Mouse (Mus musculus): Measurements from ENCODE around the gene Polr3c. TPM values are rescaled to one million over a fixed set of nuclear protein-coding genes. Genes with fewer than 3 reads are reported as not detected.

The Polr3c gene
- polyA plus RNA-seq, 1 experiment from 2014 or later: 43.7 TPM

DNA sequence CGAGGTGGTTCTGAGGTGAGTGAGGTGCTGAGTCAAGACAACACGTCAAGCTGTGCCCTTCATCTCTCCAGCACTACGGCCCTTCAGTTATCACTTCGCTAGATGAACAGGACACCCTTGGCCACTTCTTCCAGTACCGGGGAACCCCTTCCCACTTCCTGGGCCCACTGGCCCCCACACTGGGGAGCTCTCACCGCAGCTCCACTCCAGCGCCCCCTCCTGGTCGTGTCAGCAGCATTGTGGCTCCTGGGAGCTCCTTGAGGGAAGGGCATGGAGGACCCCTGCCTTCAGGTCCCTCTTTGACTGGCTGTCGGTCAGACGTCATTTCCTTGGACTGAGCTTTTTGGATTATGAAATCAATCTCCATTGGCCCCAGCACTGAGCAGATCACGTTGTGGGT is 22.6 kb downstream of the Polr3c start:
- Histone ChIP-seq H3K9me3 (ENCODE audit: control insufficient read depth, low read length) (no peaks in the 10 kb centered on the region), H3K4me3 (ENCODE audit: low read depth, low read length) (no peak overlapping the region), H3K9ac (ENCODE audit: low read length) (no peak overlapping the region), H3K36me3 (ENCODE audit: control insufficient read depth, insufficient read depth, low read length) (peaks cover 4% of the 10 kb centered on the region), H3K4me1 (ENCODE audit: control insufficient read depth, insufficient read depth, low read length) (0 out of 2 replicates have a peak, but pooled peaks cover 4% of the 10 kb centered on the region), H3K27ac (ENCODE audit: low read depth, low read length) (no peak overlapping the region), H3K4me2 (ENCODE audit: low read depth) (no peak overlapping the region), H3K27me3 (ENCODE audit: control insufficient read depth, insufficient read depth, low read length) (no peaks in the 10 kb centered on the region)
- ATAC-seq (ENCODE audit: insufficient read depth, low FRiP score, low TSS enrichment) (no peak), DNase-seq (ENCODE audit: low spot score) (no peak)
- WGBS: 67% methylated on average over 11 of the region's 11 CpGs

DNA sequence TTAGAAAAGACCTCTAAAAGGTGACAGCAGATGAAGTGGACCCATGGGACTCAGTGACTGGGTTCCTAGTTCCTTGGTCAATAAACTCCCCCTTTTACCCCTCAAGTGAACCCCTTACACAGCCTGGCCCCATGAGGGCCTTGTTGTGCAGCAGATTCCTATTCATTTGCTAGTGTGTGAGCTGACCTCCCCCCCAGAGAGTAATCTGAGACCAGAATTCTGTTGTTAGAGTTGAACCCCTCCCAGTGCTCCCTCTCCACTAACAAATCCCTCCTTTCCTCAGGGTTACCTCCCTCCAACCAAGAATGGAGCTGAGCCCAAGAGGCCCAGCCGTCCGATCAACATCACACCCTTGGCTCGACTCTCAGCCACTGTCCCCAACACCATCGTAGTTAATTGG is 26.4 kb downstream of the Polr3c start:
- no peak for DNase-seq (ENCODE audit: low spot score)
- Histone ChIP-seq H3K27ac (ENCODE audit: low read depth, low read length) (no peak overlapping the region), H3K27me3 (ENCODE audit: control insufficient read depth, insufficient read depth, low read length) (no peaks in the 10 kb centered on the region), H3K4me3 (ENCODE audit: low read depth, low read length) (no peak overlapping the region), H3K9ac (ENCODE audit: low read length) (no peak overlapping the region), H3K4me1 (ENCODE audit: control insufficient read depth, insufficient read depth, low read length) (peaks cover 5% of the 10 kb centered on the region; the same call in 1 of the 2 replicates), H3K36me3 (ENCODE audit: control insufficient read depth, insufficient read depth, low read length) (peaks cover 4% of the 10 kb centered on the region), H3K4me2 (ENCODE audit: low read depth) (no peak overlapping the region), H3K9me3 (ENCODE audit: control insufficient read depth, low read length) (no peaks in the 10 kb centered on the region)
- no peak for ATAC-seq (ENCODE audit: insufficient read depth, low FRiP score, low TSS enrichment)
- WGBS: 85% methylated on average over 4 of the region's 4 CpGs

DNA sequence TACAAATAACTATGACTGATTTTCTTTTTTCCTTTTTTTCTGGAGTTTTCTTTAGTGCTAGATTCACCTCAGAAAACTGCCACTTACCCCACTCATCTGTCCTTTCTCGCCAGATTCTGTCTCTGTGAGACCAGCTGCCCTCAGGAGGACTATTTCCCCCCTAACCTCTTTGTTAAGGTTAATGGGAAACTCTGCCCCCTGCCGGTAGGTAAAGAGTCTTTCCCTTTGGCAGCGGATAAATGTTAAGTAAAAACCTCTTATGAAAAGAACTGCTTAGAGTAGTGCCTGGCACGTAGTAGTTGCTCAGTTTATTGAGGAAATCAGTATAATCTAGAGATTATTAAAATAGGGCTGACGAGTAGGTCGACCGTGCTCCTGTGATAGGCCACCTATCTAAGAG is 27.1 kb downstream of the Polr3c start:
- no peak for DNase-seq (ENCODE audit: low spot score)
- H3K9me3 ChIP-seq (ENCODE audit: control insufficient read depth, low read length): no peaks in the 10 kb centered on the region
- WGBS: 60% methylated on average over 7 of the region's 7 CpGs
- no peak overlapping the region for H3K9ac ChIP-seq (ENCODE audit: low read length)
- peaks cover 9% of the 10 kb centered on the region; the same call in 1 of the 2 replicates for H3K4me1 ChIP-seq (ENCODE audit: control insufficient read depth, insufficient read depth, low read length)
- H3K36me3 ChIP-seq (ENCODE audit: control insufficient read depth, insufficient read depth, low read length): peaks cover 4% of the 10 kb centered on the region
- H3K27me3 ChIP-seq (ENCODE audit: control insufficient read depth, insufficient read depth, low read length): no peaks in the 10 kb centered on the region
- ATAC-seq (ENCODE audit: insufficient read depth, low FRiP score, low TSS enrichment): no peak
- no peak overlapping the region for H3K4me2 ChIP-seq (ENCODE audit: low read depth)
- no peak overlapping the region for H3K27ac ChIP-seq (ENCODE audit: low read depth, low read length)
- H3K4me3 ChIP-seq (ENCODE audit: low read depth, low read length): no peak overlapping the region

DNA sequence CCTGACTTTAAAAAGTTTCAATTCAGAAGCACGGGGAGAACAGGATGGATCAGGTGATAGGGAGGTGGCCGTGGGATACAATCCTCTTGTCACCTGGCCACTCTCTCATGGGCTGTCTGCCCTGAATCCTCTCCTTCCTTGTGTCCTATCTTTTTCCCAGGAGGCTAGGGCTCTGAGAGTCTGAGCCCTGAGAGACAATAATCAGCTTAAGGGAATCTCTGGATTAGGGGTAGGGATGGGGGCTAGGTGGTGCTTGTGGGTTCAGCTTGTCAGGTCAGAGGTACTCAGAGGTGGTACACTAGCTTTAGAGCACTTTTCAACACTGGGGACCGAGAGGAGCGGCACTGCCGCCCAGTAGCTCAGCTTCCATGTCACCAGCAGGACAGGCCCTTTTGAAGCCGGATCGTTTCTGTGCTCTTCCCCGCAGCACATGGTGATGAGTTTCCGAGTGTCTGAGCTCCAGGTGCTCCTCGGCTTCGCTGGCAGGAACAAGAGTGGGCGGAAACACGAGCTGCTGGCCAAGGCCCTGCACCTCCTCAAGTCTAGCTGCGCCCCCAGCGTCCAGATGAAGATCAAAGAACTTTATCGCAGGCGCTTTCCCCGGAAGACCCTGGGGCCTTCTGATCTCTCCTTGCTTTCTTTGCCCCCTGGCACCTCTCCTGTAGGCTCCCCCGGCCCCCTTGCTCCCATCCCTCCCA is 28.3 kb downstream of the Polr3c start:
- Histone ChIP-seq H3K36me3 (ENCODE audit: control insufficient read depth, insufficient read depth, low read length) (peaks cover 4% of the 10 kb centered on the region), H3K4me1 (ENCODE audit: control insufficient read depth, insufficient read depth, low read length) (peaks cover 9% of the 10 kb centered on the region; the same call in 1 of the 2 replicates), H3K9me3 (ENCODE audit: control insufficient read depth, low read length) (no peaks in the 10 kb centered on the region), H3K27ac (ENCODE audit: low read depth, low read length) (no peak overlapping the region), H3K9ac (ENCODE audit: low read length) (no peak overlapping the region), H3K4me3 (ENCODE audit: low read depth, low read length) (no peak overlapping the region), H3K4me2 (ENCODE audit: low read depth) (no peak overlapping the region), H3K27me3 (ENCODE audit: control insufficient read depth, insufficient read depth, low read length) (no peaks in the 10 kb centered on the region)
- WGBS: 40% methylated on average over 19 of the region's 19 CpGs
- ATAC-seq (ENCODE audit: insufficient read depth, low FRiP score, low TSS enrichment): no peak
- no peak for DNase-seq (ENCODE audit: low spot score)

DNA sequence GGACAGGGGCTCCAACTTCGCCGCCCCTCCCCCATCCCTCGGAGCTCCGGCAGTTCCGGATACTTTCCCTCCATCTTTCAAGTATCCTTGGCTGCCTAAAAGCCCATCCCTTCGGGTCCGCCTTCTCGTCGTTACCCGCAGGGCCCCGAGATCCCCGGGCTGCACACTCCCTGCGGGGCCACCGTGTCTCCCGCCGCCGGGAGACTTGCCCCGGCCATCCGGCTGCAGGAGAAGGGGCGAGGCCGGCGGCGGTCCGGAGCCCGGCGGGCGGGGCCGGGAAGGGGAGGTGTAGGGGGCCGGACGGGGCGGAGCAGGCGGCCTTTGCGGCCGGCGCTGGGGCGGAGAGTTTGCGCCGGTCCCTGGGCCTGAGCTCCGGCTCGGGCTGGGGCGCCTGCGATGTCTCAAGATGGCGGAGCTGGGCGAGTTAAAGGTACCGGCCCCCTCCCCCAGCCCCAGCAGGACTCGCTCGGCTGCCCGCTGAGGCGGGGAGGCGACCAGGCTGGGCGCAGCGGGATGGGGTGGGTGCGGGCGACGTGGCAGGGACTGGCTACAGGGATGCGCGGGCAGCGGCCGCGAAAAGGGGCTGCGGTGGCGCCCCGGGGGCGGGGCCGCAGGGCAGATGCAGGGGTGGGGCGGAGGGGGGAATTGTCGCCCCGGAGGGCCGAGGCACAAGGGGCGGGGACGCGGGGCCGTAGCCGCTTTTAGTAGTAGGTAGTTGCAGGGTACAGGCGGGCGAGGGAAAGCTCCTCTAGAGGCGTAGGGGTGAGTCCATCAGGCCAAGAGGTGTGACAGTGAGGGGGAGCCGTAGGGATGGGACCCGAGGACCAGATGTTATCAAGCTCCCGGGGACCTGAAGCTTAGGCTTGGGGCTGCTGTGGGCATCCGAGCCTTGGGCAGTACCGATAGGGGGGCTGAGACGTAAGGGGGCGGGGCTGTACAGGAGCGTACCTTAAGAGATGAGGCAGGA is 30.4 kb downstream of the Polr3c start:
- Histone ChIP-seq H3K27me3 (ENCODE audit: control insufficient read depth, insufficient read depth, low read length) (no peaks in the 10 kb centered on the region), H3K27ac (ENCODE audit: low read depth, low read length) (peak overlapping the region; percentile 90), H3K36me3 (ENCODE audit: control insufficient read depth, insufficient read depth, low read length) (peaks cover under 1% of the 10 kb centered on the region; the same call in 1 of the 2 replicates), H3K4me1 (ENCODE audit: control insufficient read depth, insufficient read depth, low read length) (peaks cover 9% of the 10 kb centered on the region; the same call in 1 of the 2 replicates), H3K4me2 (ENCODE audit: low read depth) (peak overlapping the region; percentile 81), H3K9me3 (ENCODE audit: control insufficient read depth, low read length) (no peaks in the 10 kb centered on the region), H3K9ac (ENCODE audit: low read length) (peak overlapping the region; percentile 79), H3K4me3 (ENCODE audit: low read depth, low read length) (peak overlapping the region; percentile 85)
- under 1% methylated on average over 79 of the region's 85 CpGs for WGBS
- ATAC-seq (ENCODE audit: insufficient read depth, low FRiP score, low TSS enrichment) (peak; percentile 94), DNase-seq (ENCODE audit: low spot score) (peak; percentile 94)

DNA sequence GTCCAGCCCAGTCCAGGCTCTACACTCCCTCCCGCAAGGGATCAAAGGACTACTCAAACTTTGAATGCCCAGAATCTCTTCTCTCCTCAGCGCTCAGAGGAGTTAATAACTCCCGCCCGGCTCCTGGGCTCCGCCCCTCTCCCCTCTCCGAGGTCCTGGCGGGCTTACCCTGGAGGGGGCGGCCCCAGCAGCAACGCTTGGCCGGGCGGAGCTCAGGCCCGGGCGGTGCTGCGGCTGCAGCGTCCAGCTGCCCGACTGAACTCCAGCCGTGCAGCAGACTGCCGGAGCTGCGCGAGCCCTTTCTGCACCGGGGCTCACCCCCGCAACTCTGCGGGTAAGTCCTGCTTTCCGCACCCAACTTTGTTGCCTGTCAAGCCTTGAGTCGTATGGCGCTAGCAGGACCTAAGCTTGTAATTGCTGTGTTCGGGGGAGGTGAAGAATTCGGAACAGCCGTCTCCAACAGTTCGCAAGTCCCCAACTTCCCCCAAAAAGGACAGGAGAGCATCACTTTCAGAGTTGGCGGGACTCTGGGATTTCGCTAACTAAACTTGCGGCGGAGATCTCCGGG is 31.1 kb downstream of the Polr3c start, which contains the start of gene Pias3:
Gene Pias3, plus strand, starts transcription at position 187 of the 568 bp plus-strand sequence.
- ATAC-seq (ENCODE audit: insufficient read depth, low FRiP score, low TSS enrichment) (peak; percentile 56), DNase-seq (ENCODE audit: low spot score) (peak; percentile 87)
- peak within 1 kb of the TSS; percentile 79 for H3K9ac ChIP-seq (ENCODE audit: low read length)
- no peaks in the 10 kb centered on the region; the same call in 1 of the 2 replicates for H3K36me3 ChIP-seq (ENCODE audit: control insufficient read depth, insufficient read depth, low read length)
- peak within 1 kb of the TSS; percentile 90 for H3K27ac ChIP-seq (ENCODE audit: low read depth, low read length)
- H3K9me3 ChIP-seq (ENCODE audit: control insufficient read depth, low read length): no peaks in the 10 kb centered on the region
- H3K4me1 ChIP-seq (ENCODE audit: control insufficient read depth, insufficient read depth, low read length): peaks cover 9% of the 10 kb centered on the region; the same call in 1 of the 2 replicates
- H3K27me3 ChIP-seq (ENCODE audit: control insufficient read depth, insufficient read depth, low read length): no peaks in the 10 kb centered on the region
- H3K4me3 ChIP-seq (ENCODE audit: low read depth, low read length): peak within 1 kb of the TSS; percentile 85
- under 1% methylated on average over 35 of the region's 35 CpGs for WGBS
- H3K4me2 ChIP-seq (ENCODE audit: low read depth): peak within 1 kb of the TSS; percentile 81

DNA sequence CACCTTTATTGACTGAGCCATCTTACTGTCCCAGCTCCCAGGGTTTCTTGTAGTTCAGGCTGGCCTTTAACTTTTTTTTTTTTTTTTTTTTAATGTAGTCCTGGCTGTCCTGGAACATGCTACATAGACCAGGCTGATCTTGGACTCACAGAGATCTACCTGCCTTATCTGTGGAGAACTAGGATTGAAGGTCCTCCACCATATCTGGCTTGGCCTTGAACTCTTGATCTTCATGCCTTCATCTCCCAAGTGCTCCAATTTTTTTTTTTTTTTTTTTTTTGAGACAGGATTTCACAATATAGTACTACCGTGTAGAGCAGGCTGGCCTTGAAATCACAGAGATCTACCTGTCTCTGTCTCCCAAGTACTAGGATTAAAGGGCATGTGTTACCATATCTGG is 33.8 kb downstream of the Polr3c start:
- Histone ChIP-seq H3K27me3 (ENCODE audit: control insufficient read depth, insufficient read depth, low read length) (no peaks in the 10 kb centered on the region), H3K27ac (ENCODE audit: low read depth, low read length) (no peak overlapping the region), H3K9me3 (ENCODE audit: control insufficient read depth, low read length) (no peaks in the 10 kb centered on the region), H3K4me2 (ENCODE audit: low read depth) (no peak overlapping the region), H3K4me3 (ENCODE audit: low read depth, low read length) (no peak overlapping the region), H3K4me1 (ENCODE audit: control insufficient read depth, insufficient read depth, low read length) (peaks cover 9% of the 10 kb centered on the region; the same call in 1 of the 2 replicates), H3K9ac (ENCODE audit: low read length) (no peak overlapping the region), H3K36me3 (ENCODE audit: control insufficient read depth, insufficient read depth, low read length) (no peaks in the 10 kb centered on the region)
- 93% methylated on average over 1 of the region's 1 CpGs for WGBS
- no peak for ATAC-seq (ENCODE audit: insufficient read depth, low FRiP score, low TSS enrichment)
- no peak for DNase-seq (ENCODE audit: low spot score)

DNA sequence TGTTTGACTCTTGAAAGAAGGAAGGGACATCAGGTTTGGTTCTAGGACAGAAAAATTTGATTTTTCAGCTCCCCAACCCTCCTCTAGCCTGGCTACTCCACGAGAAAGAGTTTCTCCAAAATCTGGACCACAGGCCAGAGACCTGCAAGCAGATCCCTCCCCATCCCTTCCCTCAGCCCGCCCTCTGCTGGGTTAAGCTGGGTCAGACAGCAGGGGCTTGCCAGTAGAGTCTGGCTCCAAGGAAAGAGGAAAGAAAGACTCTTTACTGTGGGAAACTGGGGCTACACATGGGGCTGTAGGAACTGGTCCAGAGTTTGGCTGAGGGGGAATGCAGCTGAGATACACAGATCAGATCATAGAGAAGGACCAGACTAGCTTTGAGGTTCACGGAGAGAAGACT is 34.9 kb downstream of the Polr3c start:
- Histone ChIP-seq H3K4me2 (ENCODE audit: low read depth) (no peak overlapping the region), H3K9ac (ENCODE audit: low read length) (no peak overlapping the region), H3K9me3 (ENCODE audit: control insufficient read depth, low read length) (no peaks in the 10 kb centered on the region), H3K4me1 (ENCODE audit: control insufficient read depth, insufficient read depth, low read length) (peaks cover 6% of the 10 kb centered on the region; the same call in 1 of the 2 replicates), H3K4me3 (ENCODE audit: low read depth, low read length) (no peak overlapping the region), H3K36me3 (ENCODE audit: control insufficient read depth, insufficient read depth, low read length) (no peaks in the 10 kb centered on the region), H3K27me3 (ENCODE audit: control insufficient read depth, insufficient read depth, low read length) (no peaks in the 10 kb centered on the region), H3K27ac (ENCODE audit: low read depth, low read length) (no peak overlapping the region)
- 17% methylated on average over 3 of the region's 3 CpGs for WGBS
- DNase-seq (ENCODE audit: low spot score): peak; percentile 43
- no peak for ATAC-seq (ENCODE audit: insufficient read depth, low FRiP score, low TSS enrichment)
